Mouse (Mus musculus) midbrain, embryonic 16.5 days (tissue): ENCODE measurements around the gene Dnase2b. TPM values are rescaled to one million over a fixed set of nuclear protein-coding genes. Genes with fewer than 3 reads are reported as not detected.
A peak's percentile ranks its signal among the peaks of the same experiment; 100 is the strongest.

Experiments used
- ATAC-seq: fragments of 200-750 bp; cut with Nextera tagmentation; 2 replicates; pipeline ENCODE4 v1.8.0; 2017; ENCODE audit warnings: moderate TSS enrichment
- H3K27ac ChIP-seq: fragments of 300-500 bp; sonication (generic); 2 replicates; pipeline ENCODE4 v1.5.1; 2014; ENCODE audit warnings: mild to moderate bottlenecking, low read length, mixed read lengths
- H3K27me3 ChIP-seq: fragments of 300-500 bp; sonication (generic); 2 replicates; pipeline ENCODE4 v1.6.1; 2014; ENCODE audit warnings: low read depth, low read length, mixed read lengths; ENCODE audit not compliant: control insufficient read depth, insufficient read depth
- H3K36me3 ChIP-seq: fragments of 300-500 bp; sonication (generic); 2 replicates; pipeline ENCODE4 v1.6.1; 2014; ENCODE audit warnings: mild to moderate bottlenecking, low read length, moderate library complexity, mixed read lengths; ENCODE audit not compliant: control insufficient read depth, insufficient read depth
- H3K4me1 ChIP-seq: fragments of 300-500 bp; sonication (generic); 2 replicates; pipeline ENCODE4 v1.6.1; 2014; ENCODE audit warnings: mild to moderate bottlenecking, low read length, mixed read lengths; ENCODE audit not compliant: control insufficient read depth, insufficient read depth
- H3K4me2 ChIP-seq: fragments of 300-500 bp; sonication (generic); 2 replicates; pipeline ENCODE4 v1.6.1; 2014; ENCODE audit warnings: mild to moderate bottlenecking, low read length, mixed read lengths
- H3K4me3 ChIP-seq: fragments of 300-500 bp; sonication (generic); 2 replicates; pipeline ENCODE4 v1.5.1; 2014; ENCODE audit warnings: low read depth, mild to moderate bottlenecking, low read length, moderate library complexity, mixed read lengths
- H3K9ac ChIP-seq: fragments of 300-500 bp; sonication (generic); 2 replicates; pipeline ENCODE4 v1.6.1; 2014; ENCODE audit warnings: low read depth, low read length, mixed read lengths
- H3K9me3 ChIP-seq: fragments of 300-500 bp; sonication (generic); replicated peaks from 2 replicates; pipeline ENCODE4 v1.6.1; 2014; ENCODE audit warnings: mild to moderate bottlenecking, low read length, mixed read lengths; ENCODE audit not compliant: control insufficient read depth, poor library complexity, severe bottlenecking
- WGBS: fragments of 180-500 bp; shearing (Covaris S2); extraction: QIAGEN DNeasy Blood & Tissue Kit; methylation state at CpG from one replicate; pipeline ENCODE4 v1.1.7; 2014; 5-methylcytosine and 5-hydroxymethylcytosine counted together
- polyA plus RNA-seq: library from polyadenylated mRNA; unstranded; fragments of >200 nt; fragmentation: Nextera tagmentation; extraction: Ambion mirVana; gene quantifications from 2 replicates; pipeline ENCODE4 v1.2.1, GENCODE M21; 2015

Dnase2b gene
- polyA plus RNA-seq, 1 experiment from 2014 or later: not detected

- ATAC-seq: no peak
- H3K4me1 ChIP-seq: no peaks in the 10 kb centered on the region
- no peak overlapping the region for H3K27ac ChIP-seq
- no peaks in the 10 kb centered on the region for H3K27me3 ChIP-seq
- no peaks in the 10 kb centered on the region for H3K36me3 ChIP-seq
- no peak overlapping the region for H3K4me3 ChIP-seq
- no peaks in the 10 kb centered on the region for H3K9me3 ChIP-seq
- H3K9ac ChIP-seq: no peak overlapping the region
- WGBS: 85% methylated on average over 14 of the region's 14 CpGs
- H3K4me2 ChIP-seq: no peak overlapping the region
Observed at GRCm38 (mm10) chr3:146620555-146621249, 5.3 kb upstream of the Dnase2b start.

- WGBS: 87% methylated on average over 10 of the region's 10 CpGs
- H3K4me2 ChIP-seq: no peak overlapping the region
- no peaks in the 10 kb centered on the region for H3K4me1 ChIP-seq
- H3K27ac ChIP-seq: no peak overlapping the region
- ATAC-seq: no peak
- no peak overlapping the region for H3K9ac ChIP-seq
- H3K9me3 ChIP-seq: no peaks in the 10 kb centered on the region
- no peaks in the 10 kb centered on the region for H3K27me3 ChIP-seq
- H3K4me3 ChIP-seq: no peak overlapping the region
- H3K36me3 ChIP-seq: no peaks in the 10 kb centered on the region
Observed at GRCm38 (mm10) chr3:146620101-146620500, 4.7 kb upstream of the Dnase2b start.

- 94% methylated on average over 4 of the region's 4 CpGs for WGBS
- H3K36me3 ChIP-seq: no peaks in the 10 kb centered on the region
- no peak for ATAC-seq
- no peaks in the 10 kb centered on the region for H3K27me3 ChIP-seq
- no peak overlapping the region for H3K4me2 ChIP-seq
- H3K4me1 ChIP-seq: no peaks in the 10 kb centered on the region
- H3K4me3 ChIP-seq: no peak overlapping the region
- H3K27ac ChIP-seq: no peak overlapping the region
- no peaks in the 10 kb centered on the region for H3K9me3 ChIP-seq
- no peak overlapping the region for H3K9ac ChIP-seq
Observed at GRCm38 (mm10) chr3:146618357-146618756, 3.0 kb upstream of the Dnase2b start.

GRCm38 (mm10) chr3:146617946-146618345, 2.5 kb upstream of the Dnase2b start:
- H3K4me2 ChIP-seq: no peak overlapping the region
- H3K4me3 ChIP-seq: no peak overlapping the region
- no peaks in the 10 kb centered on the region for H3K36me3 ChIP-seq
- no peaks in the 10 kb centered on the region for H3K27me3 ChIP-seq
- no peaks in the 10 kb centered on the region for H3K4me1 ChIP-seq
- no peak for ATAC-seq
- H3K27ac ChIP-seq: no peak overlapping the region
- H3K9me3 ChIP-seq: no peaks in the 10 kb centered on the region
- H3K9ac ChIP-seq: no peak overlapping the region

GRCm38 (mm10) chr3:146616533-146617283, 1.3 kb upstream of the Dnase2b start:
- Histone ChIP-seq H3K9ac (no peak overlapping the region), H3K36me3 (no peaks in the 10 kb centered on the region), H3K9me3 (no peaks in the 10 kb centered on the region), H3K27ac (no peak overlapping the region), H3K4me3 (no peak overlapping the region), H3K27me3 (no peaks in the 10 kb centered on the region), H3K4me1 (no peaks in the 10 kb centered on the region), H3K4me2 (no peak overlapping the region)
- ATAC-seq: no peak
- 81% methylated on average over 5 of the region's 5 CpGs for WGBS

GRCm38 (mm10) chr3:146611821-146612220, 3.6 kb downstream of the Dnase2b start:
- H3K36me3 ChIP-seq: no peaks in the 10 kb centered on the region
- H3K4me3 ChIP-seq: no peak overlapping the region
- 84% methylated on average over 4 of the region's 4 CpGs for WGBS
- H3K9ac ChIP-seq: no peak overlapping the region
- no peak overlapping the region for H3K27ac ChIP-seq
- no peak for ATAC-seq
- no peaks in the 10 kb centered on the region for H3K27me3 ChIP-seq
- no peaks in the 10 kb centered on the region for H3K9me3 ChIP-seq
- peaks cover 6% of the 10 kb centered on the region; the same call in 1 of the 2 replicates for H3K4me1 ChIP-seq
- no peak overlapping the region for H3K4me2 ChIP-seq

- no peak for ATAC-seq
- H3K4me3 ChIP-seq: no peak overlapping the region
- H3K4me2 ChIP-seq: no peak overlapping the region
- 74% methylated on average over 4 of the region's 4 CpGs for WGBS
- H3K27me3 ChIP-seq: no peaks in the 10 kb centered on the region
- H3K9me3 ChIP-seq: no peaks in the 10 kb centered on the region
- H3K9ac ChIP-seq: no peak overlapping the region
- no peaks in the 10 kb centered on the region for H3K36me3 ChIP-seq
- H3K4me1 ChIP-seq: peaks cover 6% of the 10 kb centered on the region; the same call in 1 of the 2 replicates
- no peak overlapping the region for H3K27ac ChIP-seq
Observed at GRCm38 (mm10) chr3:146611261-146611660, 4.1 kb downstream of the Dnase2b start.

GRCm38 (mm10) chr3:146610322-146610721, 5.1 kb downstream of the Dnase2b start:
- Histone ChIP-seq H3K27me3 (no peaks in the 10 kb centered on the region), H3K27ac (no peak overlapping the region), H3K4me3 (no peak overlapping the region), H3K4me1 (peaks cover 6% of the 10 kb centered on the region; the same call in 1 of the 2 replicates), H3K36me3 (no peaks in the 10 kb centered on the region), H3K4me2 (no peak overlapping the region), H3K9ac (no peak overlapping the region), H3K9me3 (no peaks in the 10 kb centered on the region)
- no peak for ATAC-seq
- WGBS: 78% methylated on average over 10 of the region's 10 CpGs

- Histone ChIP-seq H3K4me1 (peaks cover 6% of the 10 kb centered on the region; the same call in 1 of the 2 replicates), H3K36me3 (no peaks in the 10 kb centered on the region), H3K9ac (no peak overlapping the region), H3K4me2 (no peak overlapping the region), H3K9me3 (no peaks in the 10 kb centered on the region), H3K27me3 (no peaks in the 10 kb centered on the region), H3K27ac (peak overlapping the region; percentile 62), H3K4me3 (no peak overlapping the region)
- 9% methylated on average over 1 of the region's 1 CpGs for WGBS
- peak; percentile 85 for ATAC-seq
Observed at GRCm38 (mm10) chr3:146607368-146607767, 8.0 kb downstream of the Dnase2b start.
